Mouse (Mus musculus) ZHBTc4 (cell line): ENCODE measurements around the gene Klc4.

Experiments
- DNase-seq: peaks from one replicate; pipeline ENCODE4 v3.0.0-alpha.2; 2011; ENCODE audit warnings: low read depth, low spot score

Gene Klc4

GRCm38 (mm10) chr17:46621324-46621723, 24.5 kb downstream of the Klc4 start:
- no peak for DNase-seq

- DNase-seq, result no peak
These were observed 26.0 kb downstream of the Klc4 start for GRCm38 (mm10) chr17:46619683-46620357.

GRCm38 (mm10) chr17:46618769-46619682, 26.8 kb downstream of the Klc4 start:
- DNase-seq, result no peak

GRCm38 (mm10) chr17:46618394-46618768, 27.4 kb downstream of the Klc4 start:
- DNase-seq, result no peak

GRCm38 (mm10) chr17:46617799-46618198, 28.0 kb downstream of the Klc4 start:
- no peak for DNase-seq

- no peak for DNase-seq
These were observed 32.6 kb downstream of the Klc4 start for GRCm38 (mm10) chr17:46613229-46613628.

- DNase-seq, result no peak
These were observed 33.0 kb downstream of the Klc4 start for GRCm38 (mm10) chr17:46612820-46613219.

GRCm38 (mm10) chr17:46612189-46612588, 33.6 kb downstream of the Klc4 start:
- DNase-seq, result no peak

GRCm38 (mm10) chr17:46611316-46611715, 34.5 kb downstream of the Klc4 start:
- peak; percentile 69 for DNase-seq

GRCm38 (mm10) chr17:46609721-46610514, 35.9 kb downstream of the Klc4 start:
- DNase-seq, result no peak

- peak; percentile 50 for DNase-seq
These were observed 39.8 kb downstream of the Klc4 start for GRCm38 (mm10) chr17:46605987-46606386.

- no peak for DNase-seq
These were observed 40.7 kb downstream of the Klc4 start for GRCm38 (mm10) chr17:46605126-46605525.

GRCm38 (mm10) chr17:46603229-46603628, 42.6 kb downstream of the Klc4 start:
- peak; percentile 53 for DNase-seq

- no peak for DNase-seq
These were observed 43.6 kb downstream of the Klc4 start for GRCm38 (mm10) chr17:46602212-46602611.

GRCm38 (mm10) chr17:46600569-46600968, 45.3 kb downstream of the Klc4 start:
- peak; percentile 75 for DNase-seq

GRCm38 (mm10) chr17:46598963-46599362, 46.9 kb downstream of the Klc4 start:
- DNase-seq, result no peak

GRCm38 (mm10) chr17:46597956-46598355, 47.9 kb downstream of the Klc4 start:
- DNase-seq, result no peak

GRCm38 (mm10) chr17:46595336-46595735, 50.5 kb downstream of the Klc4 start:
- DNase-seq, result no peak

GRCm38 (mm10) chr17:46594606-46595005, 51.2 kb downstream of the Klc4 start:
- DNase-seq, result no peak

- DNase-seq, result no peak
These were observed 52.7 kb downstream of the Klc4 start for GRCm38 (mm10) chr17:46593124-46593523.

GRCm38 (mm10) chr17:46591406-46591805, 54.4 kb downstream of the Klc4 start:
- no peak for DNase-seq

GRCm38 (mm10) chr17:46590439-46590838, 55.4 kb downstream of the Klc4 start:
- no peak for DNase-seq
